Mouse (Mus musculus): ENCODE measurements around the gene Pde7b.

- TF ChIP-seq CTCF (conservative IDR thresholded peaks at IDR 0.05; ENCODE audit: insufficient read depth, insufficient read length, low read depth, low read length) (no peak), POLR2A (IDR thresholded peaks at IDR 0.05; ENCODE audit: low read depth, low read length) (no peak)
Observed at GRCm38 (mm10) chr10:20730034-20730433, 5.2 kb upstream of the Pde7b start.
